Mouse (Mus musculus) T-cell, adult 2 months (primary cell): Measurements from ENCODE around the gene Ttc27.

Experiments used
- DNase-seq: peaks from one replicate; pipeline ENCODE4 v3.0.0; 2022; ENCODE audit warnings: low spot score

Gene Ttc27

GRCm38 (mm10) chr17:74887039-74887438, 169.5 kb downstream of the Ttc27 start:
- no peak for DNase-seq

GRCm38 (mm10) chr17:74888836-74889534, 171.5 kb downstream of the Ttc27 start:
- no peak for DNase-seq

GRCm38 (mm10) chr17:74889535-74890117, 172.1 kb downstream of the Ttc27 start:
- no peak for DNase-seq

GRCm38 (mm10) chr17:74902453-74902852, 184.9 kb downstream of the Ttc27 start:
- DNase-seq = no peak

DNA sequence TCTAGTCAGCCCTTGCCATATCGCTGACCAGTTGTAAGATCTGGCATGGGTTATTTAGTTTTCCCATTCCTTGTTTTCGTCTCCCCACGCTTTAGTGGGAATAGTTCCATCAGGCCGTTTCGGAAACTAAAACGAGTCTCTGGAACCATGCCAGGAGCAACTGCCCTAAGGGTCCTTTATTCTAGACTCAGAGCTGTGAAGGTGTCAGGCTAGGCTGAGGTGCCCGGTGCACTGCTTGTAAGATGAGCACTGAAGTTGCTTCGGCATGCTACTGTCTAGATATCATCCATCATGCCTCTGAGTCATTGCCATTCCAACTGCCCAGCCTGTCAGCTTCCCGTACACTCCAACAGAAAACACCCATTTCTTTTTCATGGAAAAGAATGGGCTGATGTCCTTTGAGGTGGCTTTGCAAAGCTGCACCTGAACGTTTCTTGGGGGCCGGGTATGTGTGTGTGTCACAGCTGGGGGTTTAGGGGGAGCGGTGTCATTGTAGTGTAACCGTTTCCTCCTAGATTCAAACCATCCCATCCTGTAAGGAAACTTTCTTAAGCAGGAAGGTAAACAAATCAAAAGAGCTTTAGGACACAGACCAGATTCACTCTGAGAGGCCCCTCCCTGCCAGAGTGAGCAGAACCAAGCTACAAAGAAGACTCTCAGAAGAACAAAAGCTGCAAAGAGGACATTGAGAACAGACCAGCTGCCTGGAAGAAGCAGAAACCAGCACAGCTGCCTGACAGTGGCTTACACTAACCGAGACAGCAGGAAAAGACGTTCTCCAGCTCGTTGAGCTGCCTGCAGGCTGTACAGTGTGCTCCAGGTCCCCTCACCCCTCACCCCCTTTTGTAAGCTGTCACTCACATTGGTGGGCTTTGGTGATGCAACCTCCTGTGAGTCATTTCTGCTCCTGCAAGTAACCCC, 186.1 kb downstream of the Ttc27 start:
- DNase-seq = no peak

GRCm38 (mm10) chr17:74904332-74904687, 186.8 kb downstream of the Ttc27 start:
- no peak for DNase-seq

DNA sequence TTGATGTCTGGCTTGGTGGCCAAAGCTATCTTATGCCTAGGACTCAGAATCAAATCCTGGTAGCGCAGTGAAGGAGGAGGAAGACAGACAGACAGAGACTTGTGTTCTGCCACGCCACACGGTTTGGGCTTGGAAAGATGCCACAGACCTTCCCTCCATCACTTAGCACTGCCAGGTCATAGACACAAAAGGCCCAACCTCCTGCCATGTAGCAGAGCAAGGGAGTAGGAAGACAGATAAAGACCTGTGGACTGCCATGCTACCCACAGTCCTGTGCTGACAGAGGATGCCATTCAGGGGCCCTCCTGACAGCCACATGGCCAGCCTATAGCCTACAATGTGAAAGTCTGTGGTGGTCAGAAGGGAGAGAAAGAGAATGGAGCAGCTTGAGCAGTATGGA, 187.4 kb downstream of the Ttc27 start:
- DNase-seq = no peak

DNA sequence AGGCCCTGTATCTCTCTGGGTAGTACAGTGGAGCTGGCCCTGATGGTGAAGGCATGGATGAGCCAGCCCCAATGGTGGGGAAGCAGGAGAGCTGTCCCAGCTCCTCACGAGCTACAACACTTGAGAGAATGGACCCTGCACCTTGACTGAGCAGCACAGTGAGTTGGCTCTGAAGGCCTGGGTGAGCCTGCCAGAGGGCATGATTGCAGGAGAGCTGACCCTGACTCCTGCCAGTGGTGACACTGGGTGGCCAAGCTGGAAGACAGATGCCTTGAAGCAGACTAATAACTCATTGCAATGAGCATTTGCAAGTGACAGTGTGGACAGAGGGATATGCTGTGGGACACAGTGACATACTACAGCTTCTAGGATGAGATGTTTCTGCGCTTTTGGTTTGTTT, 195.5 kb downstream of the Ttc27 start:
- no peak for DNase-seq
